Mouse (Mus musculus) skeletal muscle tissue, postnatal 0 days (tissue): ENCODE data around the gene Elovl2. TPM values are rescaled to one million over a fixed set of nuclear protein-coding genes. Genes with fewer than 3 reads are reported as not detected.

Experiments used
- polyA plus RNA-seq: library from polyadenylated mRNA; unstranded; fragments of >200 nt; fragmentation: Nextera tagmentation; extraction: Ambion mirVana; gene quantifications from 2 replicates; pipeline ENCODE4 v1.2.1, GENCODE M21; 2015

Elovl2 gene
- 0.18 and 0.51 TPM in 2 replicates for polyA plus RNA-seq

GRCm38 (mm10) chr13:41220304-41220834 is at the start of gene Elovl2:
TSS of gene Elovl2 (minus strand) at chr13:41220405.

GRCm38 (mm10) chr13:41249538-41250317 is 29.5 kb upstream of the Elovl2 start, which contains the start of gene Smim13:
TSS of gene Smim13 (plus strand) at chr13:41249844.

Other genes with a start within 250 kb of the Elovl2 start
- 47.1 and 50.7 TPM in 2 replicates for gene Pak1ip1, start 219.4 kb downstream of the Elovl2 start, polyA plus RNA-seq
- gene Tmem14c, start 204.1 kb downstream of the Elovl2 start, polyA plus RNA-seq: 151 and 159 TPM in 2 replicates
- gene Mak, start 140.7 kb downstream of the Elovl2 start, polyA plus RNA-seq: not detected in 2 replicates
- gene Gcm2, start 109.4 kb downstream of the Elovl2 start, polyA plus RNA-seq: not detected in 2 replicates
- gene Sycp2l, start 106.1 kb downstream of the Elovl2 start, polyA plus RNA-seq: not detected in 2 replicates
- 15.5 and 17.9 TPM in 2 replicates for gene Smim13, start 29.4 kb upstream of the Elovl2 start, polyA plus RNA-seq
- not detected in 2 replicates for gene Gm17364, start 53.6 kb upstream of the Elovl2 start, polyA plus RNA-seq